Mouse (Mus musculus) adrenal gland, adult (tissue): ENCODE measurements around the gene Cpm.

Experiments used
- DNase-seq, 2 experiments: peaks; one replicate each; pipeline ENCODE4 v3.0.0; 2022 to 2023; ENCODE audit warnings: low spot score in 1 of 2; ENCODE audit not compliant: inconsistent age in 2 of 2

Gene Cpm

GRCm38 (mm10) chr10:117658522-117659429, 29.5 kb downstream of the Cpm start:
- DNase-seq = no peak

- DNase-seq = no peak
Measured at GRCm38 (mm10) chr10:117659430-117659813, 30.1 kb downstream of the Cpm start.

GRCm38 (mm10) chr10:117659819-117660218, 30.5 kb downstream of the Cpm start:
- DNase-seq = no peak

GRCm38 (mm10) chr10:117662316-117663055, 33.2 kb downstream of the Cpm start:
- DNase-seq = no peak

- no peak for DNase-seq
Measured at GRCm38 (mm10) chr10:117663056-117663864, 34.0 kb downstream of the Cpm start.

GRCm38 (mm10) chr10:117663865-117664200, 34.5 kb downstream of the Cpm start:
- DNase-seq = no peak

GRCm38 (mm10) chr10:117664208-117664925, 35.1 kb downstream of the Cpm start:
- no peak for DNase-seq

- no peak for DNase-seq
Measured at GRCm38 (mm10) chr10:117664926-117665209, 35.6 kb downstream of the Cpm start.

GRCm38 (mm10) chr10:117665376-117666275, 36.3 kb downstream of the Cpm start:
- no peak for DNase-seq

GRCm38 (mm10) chr10:117666361-117666760, 37.1 kb downstream of the Cpm start:
- DNase-seq = no peak

- DNase-seq = no peak
Measured at GRCm38 (mm10) chr10:117666947-117667630, 37.8 kb downstream of the Cpm start.

GRCm38 (mm10) chr10:117667663-117668507, 38.6 kb downstream of the Cpm start:
- no peak for DNase-seq

GRCm38 (mm10) chr10:117668546-117669300, 39.4 kb downstream of the Cpm start:
- no peak for DNase-seq

- peak; percentile 33 to 51 for DNase-seq
Measured at GRCm38 (mm10) chr10:117669449-117670090, 40.3 kb downstream of the Cpm start.

- no peak for DNase-seq
Measured at GRCm38 (mm10) chr10:117670092-117670491, 40.8 kb downstream of the Cpm start.

- no peak for DNase-seq
Measured at GRCm38 (mm10) chr10:117670791-117671190, 41.5 kb downstream of the Cpm start.

- no peak for DNase-seq
Measured at GRCm38 (mm10) chr10:117671266-117671665, 42.0 kb downstream of the Cpm start.
